ENCODE assay signal across 12 mouse cellular contexts in genomic region chr4:126051617-126052016, GRCm38 (mm10). TPM values are rescaled to one million over a fixed set of nuclear protein-coding genes. Genes with fewer than 3 reads are reported as not detected.
A peak's percentile ranks its signal among the peaks of the same experiment; 100 is the strongest.
DNase-seq lines count a peak whose midpoint lies in the region; ATAC-seq and TF ChIP-seq lines count a peak whose summit lies in the region.
"Had no signal": no experiment of that assay in that cellular context is flagged by ENCODE, and none has a peak within 500 bp of the region (broad histone marks: within the 10 kb centered on the region; RNA-seq: fewer than 3 reads in every experiment).

No protein-coding gene starts in this region.

- H3K27me3 ChIP-seq in lung, embryonic 14.5 days (ENCODE audit: insufficient read depth, low read length), result no peaks in the 10 kb centered on the region
- H3K27me3 ChIP-seq: liver, embryonic 13.5 days had no signal

- ATAC-seq in lung, embryonic 14.5 days (ENCODE audit: insufficient read depth), result no peak
- no peak for ATAC-seq in erythroid progenitor cell, adult 5-6 weeks (replicated peaks; ENCODE audit: low FRiP score, poor library complexity, severe bottlenecking)

- H3K4me2 ChIP-seq in lung, embryonic 14.5 days, result no peak overlapping the region
- H3K4me2 ChIP-seq: hindbrain, embryonic 14.5 days; liver, embryonic 13.5 days had no signal

- H3K4me1 ChIP-seq in lung, embryonic 14.5 days (ENCODE audit: insufficient read depth), result peaks cover 5% of the 10 kb centered on the region

- H3K9me3 ChIP-seq in lung, embryonic 14.5 days (ENCODE audit: low read depth, low read length), result no peaks in the 10 kb centered on the region
- H3K9me3 ChIP-seq: liver, embryonic 13.5 days had no signal

- TF ChIP-seq CTCF in lung, embryonic 14.5 days (IDR thresholded peaks at IDR 0.05; ENCODE audit: low read depth), result no peak

- H3K36me3 ChIP-seq in lung, embryonic 14.5 days (ENCODE audit: insufficient read depth), result peaks cover 57% of the 10 kb centered on the region

- peak; percentile 73 for DNase-seq in right cerebral cortex, adult 18-20 months
- no peak for DNase-seq in right cerebral cortex, postnatal 4 days
- peak; percentile 79 to 90 for DNase-seq in layer of hippocampus, adult 18-20 months (ENCODE audit: low spot score in 2 of 2)
- DNase-seq in lung, embryonic 14.5 days, result peak; percentile 15
- DNase-seq in telencephalon, adult 2 months (ENCODE audit: low read depth, low spot score), result peak; percentile 54
- no peak for DNase-seq in embryo, embryonic 10 days (ENCODE audit: low spot score)
- DNase-seq in embryo, embryonic 9.5 days (ENCODE audit: extremely low spot score), result no peak
- DNase-seq: liver, embryonic 13.5 days; thymus, postnatal 25 days had no signal

- no peak overlapping the region for H3K9ac ChIP-seq in lung, embryonic 14.5 days
- H3K9ac ChIP-seq: hindbrain, embryonic 14.5 days; liver, embryonic 13.5 days had no signal

- H3K4me3 ChIP-seq in lung, embryonic 14.5 days (ENCODE audit: low read depth, low read length), result no peak overlapping the region
- H3K4me3 ChIP-seq: liver, embryonic 13.5 days had no signal

- no peak overlapping the region for H3K27ac ChIP-seq in lung, embryonic 14.5 days (ENCODE audit: low read depth)
- H3K27ac ChIP-seq: hindbrain, embryonic 14.5 days; kidney, postnatal 0 days; liver, embryonic 13.5 days had no signal

- 73% methylated on average over 7 of the region's 7 CpGs for WGBS in lung, embryonic 14.5 days

RNA-seq across cellular contexts. Expression of gene Mrps15, which starts 4.9 kb away (rescaled TPM):
- total RNA-seq in layer of hippocampus, adult 18-20 months (2021), result 10 to 100 TPM; 47.9 to 49.8 TPM
- polyA plus RNA-seq in lung, embryonic 14.5 days (2014; fragmentation: Nextera tagmentation; extraction: Ambion mirVana), result 134 and 138 TPM in 2 replicates
- total RNA-seq in erythroid progenitor cell, adult 5-6 weeks (2015; ENCODE audit: low replicate concordance), result 22.6 and 42.9 TPM in 2 replicates
- 15.5 and 28.0 TPM in 2 replicates for total RNA-seq in erythroid progenitor cell, adult 5-6 weeks (2017; ENCODE audit: low replicate concordance)

RNA-seq across cellular contexts. Expression of gene Oscp1, which starts 6.7 kb away (rescaled TPM):
- total RNA-seq in layer of hippocampus, adult 18-20 months (2021), result 10 to 100 TPM; 43.6 to 47.6 TPM
- polyA plus RNA-seq in lung, embryonic 14.5 days (2014; fragmentation: Nextera tagmentation; extraction: Ambion mirVana), result 18.1 TPM in 2 replicates
- total RNA-seq in erythroid progenitor cell, adult 5-6 weeks (2015; ENCODE audit: low replicate concordance), result 1.3 and 14.8 TPM in 2 replicates
- 5.6 and 8.9 TPM in 2 replicates for total RNA-seq in erythroid progenitor cell, adult 5-6 weeks (2017; ENCODE audit: low replicate concordance)

RNA-seq across cellular contexts. Expression of gene Csf3r, which starts 27.3 kb away (rescaled TPM):
- total RNA-seq in layer of hippocampus, adult 18-20 months (2021), result 1 to 10 TPM; 3.8 to 6.2 TPM
- 2.2 and 2.3 TPM in 2 replicates for polyA plus RNA-seq in lung, embryonic 14.5 days (2014; fragmentation: Nextera tagmentation; extraction: Ambion mirVana)
- total RNA-seq in erythroid progenitor cell, adult 5-6 weeks (2015; ENCODE audit: low replicate concordance), result 33.2 and 46.1 TPM in 2 replicates
- total RNA-seq in erythroid progenitor cell, adult 5-6 weeks (2017; ENCODE audit: low replicate concordance), result 11.7 and 14.2 TPM in 2 replicates

RNA-seq across cellular contexts. Expression of gene Lsm10, which starts 44.8 kb away (rescaled TPM):
- total RNA-seq in layer of hippocampus, adult 18-20 months (2021), result 10 to 100 TPM; 12.7 to 15.6 TPM
- polyA plus RNA-seq in lung, embryonic 14.5 days (2014; fragmentation: Nextera tagmentation; extraction: Ambion mirVana), result 50.2 and 50.6 TPM in 2 replicates
- 18.0 and 73.2 TPM in 2 replicates for total RNA-seq in erythroid progenitor cell, adult 5-6 weeks (2015; ENCODE audit: low replicate concordance)
- total RNA-seq in erythroid progenitor cell, adult 5-6 weeks (2017; ENCODE audit: low replicate concordance), result 2.2 and 4.1 TPM in 2 replicates

RNA-seq across cellular contexts. Expression of gene Stk40, which starts 52.1 kb away (rescaled TPM):
- 10 to 100 TPM; 30.2 to 32.9 TPM for total RNA-seq in layer of hippocampus, adult 18-20 months (2021)
- 30.7 and 38.0 TPM in 2 replicates for polyA plus RNA-seq in lung, embryonic 14.5 days (2014; fragmentation: Nextera tagmentation; extraction: Ambion mirVana)
- 4.7 and 10.1 TPM in 2 replicates for total RNA-seq in erythroid progenitor cell, adult 5-6 weeks (2015; ENCODE audit: low replicate concordance)
- total RNA-seq in erythroid progenitor cell, adult 5-6 weeks (2017; ENCODE audit: low replicate concordance), result 2.4 and 6.4 TPM in 2 replicates

Comparison
In these comparisons a context has a peak if more than half of its experiments do, and no peak if none do; other contexts are left out.
1. DNase-seq: peak in right cerebral cortex, adult 18-20 months (single experiment), layer of hippocampus, adult 18-20 months (2 of 2), lung, embryonic 14.5 days (single experiment) and telencephalon, adult 2 months (single experiment); none in right cerebral cortex, postnatal 4 days (single experiment), embryo, embryonic 10 days (single experiment) and embryo, embryonic 9.5 days (single experiment).